Mouse (Mus musculus) neutrophil, adult 65 days (primary cell): ENCODE measurements around the gene C1qtnf3. TPM values are rescaled to one million over a fixed set of nuclear protein-coding genes. Genes with fewer than 3 reads are reported as not detected.

Experiments
- total RNA-seq: library from RNA; stranded (reverse); gene quantifications from 2 replicates; pipeline ENCODE4 v1.2.4, GENCODE M21; 2023

The C1qtnf3 gene
- total RNA-seq: not detected in 2 replicates

DNA sequence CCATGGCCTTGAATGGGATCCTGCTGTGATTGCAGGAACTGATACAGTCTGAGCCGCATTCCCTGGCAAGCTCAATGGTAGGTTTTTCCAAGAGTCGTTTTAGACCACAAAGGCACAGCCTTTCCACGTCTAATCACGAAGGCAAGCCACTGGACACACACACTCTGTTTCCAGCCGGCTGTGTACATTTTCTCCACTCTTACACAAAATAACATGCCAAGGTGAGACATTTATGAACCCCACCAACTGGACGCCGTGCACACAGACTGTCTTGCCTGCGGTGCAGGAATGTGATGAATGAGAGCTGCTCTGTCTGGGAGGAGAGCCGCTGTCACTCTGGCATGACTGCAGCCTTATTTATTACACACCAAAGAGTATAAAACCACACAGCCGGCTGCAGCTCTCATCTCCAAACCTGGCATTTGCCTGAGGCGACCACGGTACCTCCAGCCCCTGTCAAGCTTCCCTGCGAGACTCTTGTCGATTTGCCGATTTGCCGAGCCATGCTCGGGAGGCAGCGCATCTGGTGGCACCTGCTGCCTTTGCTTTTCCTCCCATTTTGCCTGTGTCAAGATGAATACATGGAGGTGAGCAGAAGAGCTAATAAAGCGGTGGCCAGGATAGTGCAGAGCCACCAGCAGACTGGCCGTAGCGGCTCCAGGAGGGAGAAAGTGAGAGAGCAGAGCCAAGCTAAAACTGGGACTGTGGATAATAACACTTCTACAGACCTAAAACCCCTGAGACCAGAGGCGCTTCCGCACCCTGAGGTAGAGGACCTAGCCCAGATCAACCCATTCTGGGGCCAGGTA is at the start of gene C1qtnf3:
Gene C1qtnf3 (plus strand): TSS at position 382 of the 809 bp plus-strand sequence.

DNA sequence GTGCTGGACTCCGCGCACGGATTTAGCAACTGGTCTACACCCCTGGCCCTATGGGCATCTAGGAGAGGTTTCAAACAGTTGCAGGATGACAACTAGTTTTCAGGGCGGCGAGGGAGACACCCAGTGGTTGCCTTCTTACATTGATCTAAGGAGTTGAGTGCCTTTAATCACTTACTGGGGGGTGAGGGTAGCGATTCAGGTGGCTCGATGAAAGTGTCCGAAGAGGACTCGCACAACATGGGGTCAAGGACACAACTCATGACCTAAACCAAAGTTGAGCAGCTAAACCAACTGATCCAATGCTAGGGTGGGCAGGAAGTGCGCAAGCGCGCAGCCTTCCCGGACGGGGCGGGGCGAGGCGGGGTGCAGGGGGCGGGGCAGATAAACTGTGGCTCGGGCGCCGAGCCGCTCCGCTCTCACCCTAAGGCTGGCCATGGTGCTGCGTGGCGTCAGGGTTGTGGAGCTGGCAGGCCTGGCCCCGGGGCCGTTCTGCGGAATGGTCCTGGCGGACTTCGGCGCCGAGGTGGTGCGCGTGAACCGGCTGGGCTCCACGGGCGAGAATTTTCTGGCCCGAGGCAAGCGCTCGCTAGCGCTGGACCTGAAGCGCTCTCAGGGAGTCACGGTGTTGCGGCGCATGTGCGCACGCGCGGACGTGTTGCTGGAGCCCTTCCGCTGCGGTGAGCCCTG is 29.4 kb downstream of the C1qtnf3 start, which contains the start of gene Amacr:
Gene Amacr (plus strand): TSS at position 380 of the 687 bp plus-strand sequence.

DNA sequence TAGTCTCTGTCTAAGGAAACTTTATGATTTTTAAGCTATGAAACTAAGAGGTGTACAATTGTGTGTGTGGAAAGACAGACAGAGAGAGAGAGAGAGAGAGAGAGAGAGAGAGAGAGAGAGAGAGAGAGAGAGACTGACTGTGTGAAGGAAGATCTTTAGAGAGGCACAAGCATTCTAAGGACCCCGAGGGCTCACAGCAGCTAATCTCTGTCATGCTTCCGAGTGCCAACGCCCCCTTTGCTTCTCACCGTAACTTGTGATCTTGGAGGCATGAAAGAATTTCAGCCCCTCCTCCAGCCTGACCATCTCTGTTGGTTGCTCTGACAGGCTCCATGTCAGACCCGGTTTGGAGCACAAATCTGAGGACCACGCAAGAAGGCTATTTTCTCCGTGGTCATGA is 48.3 kb downstream of the C1qtnf3 start, which contains the start of gene Slc45a2:
Gene Slc45a2 (plus strand): TSS at position 301 of the 400 bp plus-strand sequence.

Other genes with a start within 250 kb of the C1qtnf3 start
- gene Rai14, start 237.7 kb upstream of the C1qtnf3 start, total RNA-seq: 0.60 and 1.3 TPM in 2 replicates
- gene Amacr, start 29.4 kb downstream of the C1qtnf3 start, total RNA-seq: 0.63 and 2.0 TPM in 2 replicates
- gene Slc45a2, start 48.4 kb downstream of the C1qtnf3 start, total RNA-seq: not detected in 2 replicates
- gene Rxfp3, start 85.7 kb downstream of the C1qtnf3 start, total RNA-seq: not detected in 2 replicates
- not detected in 2 replicates for gene Adamts12, start 112.5 kb downstream of the C1qtnf3 start, total RNA-seq